Mouse (Mus musculus): ENCODE results near the gene Ppfia3. TPM values are rescaled to one million over a fixed set of nuclear protein-coding genes. Genes with fewer than 3 reads are reported as not detected.
A peak's percentile ranks its signal among the peaks of the same experiment; 100 is the strongest.

Ppfia3 gene
- total and polyA plus RNA-seq, 2 experiments from 2014 or later: 0.68 to 1.8 TPM

GRCm38 (mm10) chr7:45336319-45336718 lies 30.5 kb downstream of the Ppfia3 start:
- H3K4me1 ChIP-seq (ENCODE audit: control insufficient read depth, insufficient read depth): peaks cover 49% of the 10 kb centered on the region
- WGBS: 92% methylated on average over 4 of the region's 4 CpGs

DNA sequence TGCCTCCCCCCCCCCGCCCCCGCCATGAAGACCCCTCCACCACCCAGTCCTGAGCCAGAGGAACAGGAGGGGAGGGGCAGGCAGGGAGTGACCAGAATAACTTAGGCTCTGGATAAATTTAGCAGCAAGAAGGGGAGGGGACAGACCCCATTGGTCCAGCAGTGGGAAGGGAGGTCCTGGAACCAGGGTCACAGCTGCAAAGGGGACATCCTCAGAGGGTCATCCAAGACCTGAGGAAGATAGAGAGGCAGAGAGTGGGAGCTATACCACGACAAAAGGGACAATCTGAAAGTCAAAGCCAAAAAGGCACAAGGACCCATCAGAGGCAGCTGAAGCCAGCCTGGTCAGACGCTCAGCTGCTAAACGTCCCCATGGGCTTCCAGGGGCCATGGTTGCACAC lies 31.8 kb downstream of the Ppfia3 start, which contains the start of gene Hrc:
Gene Hrc, plus strand, starts transcription at position 235 of the 400 bp plus-strand sequence.
- Histone ChIP-seq H3K9me3 (replicated peaks; ENCODE audit: control insufficient read depth, low read length) (no peaks in the 10 kb centered on the region), H3K27me3 (ENCODE audit: control insufficient read depth, insufficient read depth, low read length) (no peaks in the 10 kb centered on the region; the same call in 1 of the 2 replicates), H3K4me1 (ENCODE audit: control insufficient read depth, insufficient read depth) (peaks cover 38% of the 10 kb centered on the region), H3K4me2 (ENCODE audit: low read depth, low read length) (peak within 1 kb of the TSS; percentile 81), H3K27ac (ENCODE audit: low read depth) (peak within 1 kb of the TSS; percentile 88), H3K9ac (replicated peaks; ENCODE audit: low read depth, low read length) (0 out of 2 replicates have a peak within 1 kb of the TSS, but pooled peaks have one; percentile 4), H3K36me3 (replicated peaks; ENCODE audit: control insufficient read depth, insufficient read depth, low read length) (no peaks in the 10 kb centered on the region), H3K4me3 (ENCODE audit: low read depth, low read length) (peak within 1 kb of the TSS; percentile 65; the same call in 1 of the 2 replicates)
- DNase-seq (ENCODE audit: low spot score) (peak; percentile 81), ATAC-seq (ENCODE audit: insufficient read depth, low read depth) (peak; percentile 63)
- 10% methylated on average over 5 of the region's 5 CpGs for WGBS
- TF ChIP-seq EP300 (IDR thresholded peaks at IDR 0.05; ENCODE audit: low read depth) (no peak), CTCF (IDR thresholded peaks at IDR 0.05; ENCODE audit: low read depth) (no peak)

More at GRCm38 (mm10) chr7:45336319-45336718, 30.5 kb downstream of the Ppfia3 start:
- no peaks in the 10 kb centered on the region; the same call in 1 of the 2 replicates for H3K27me3 ChIP-seq (ENCODE audit: control insufficient read depth, insufficient read depth, low read length)
- H3K9ac ChIP-seq (replicated peaks; ENCODE audit: low read depth, low read length): no peak overlapping the region
- no peaks in the 10 kb centered on the region for H3K9me3 ChIP-seq (replicated peaks; ENCODE audit: control insufficient read depth, low read length)
- no peak overlapping the region for H3K27ac ChIP-seq (ENCODE audit: low read depth)
- TF ChIP-seq CTCF (IDR thresholded peaks at IDR 0.05; ENCODE audit: low read depth): no peak
- no peak for TF ChIP-seq EP300 (IDR thresholded peaks at IDR 0.05; ENCODE audit: low read depth)
- no peak for DNase-seq (ENCODE audit: low spot score)
- ATAC-seq (ENCODE audit: insufficient read depth, low read depth): no peak
- no peaks in the 10 kb centered on the region for H3K36me3 ChIP-seq (replicated peaks; ENCODE audit: control insufficient read depth, insufficient read depth, low read length)
- peak overlapping the region; percentile 94 for H3K4me2 ChIP-seq (ENCODE audit: low read depth, low read length)
- H3K4me3 ChIP-seq (ENCODE audit: low read depth, low read length): no peak overlapping the region

- DNase-seq (ENCODE audit: low spot score): peak; percentile 54
- WGBS: 24% methylated on average over 3 of the region's 3 CpGs
Measured at GRCm38 (mm10) chr7:45334605-45335004, 32.2 kb downstream of the Ppfia3 start.

DNA sequence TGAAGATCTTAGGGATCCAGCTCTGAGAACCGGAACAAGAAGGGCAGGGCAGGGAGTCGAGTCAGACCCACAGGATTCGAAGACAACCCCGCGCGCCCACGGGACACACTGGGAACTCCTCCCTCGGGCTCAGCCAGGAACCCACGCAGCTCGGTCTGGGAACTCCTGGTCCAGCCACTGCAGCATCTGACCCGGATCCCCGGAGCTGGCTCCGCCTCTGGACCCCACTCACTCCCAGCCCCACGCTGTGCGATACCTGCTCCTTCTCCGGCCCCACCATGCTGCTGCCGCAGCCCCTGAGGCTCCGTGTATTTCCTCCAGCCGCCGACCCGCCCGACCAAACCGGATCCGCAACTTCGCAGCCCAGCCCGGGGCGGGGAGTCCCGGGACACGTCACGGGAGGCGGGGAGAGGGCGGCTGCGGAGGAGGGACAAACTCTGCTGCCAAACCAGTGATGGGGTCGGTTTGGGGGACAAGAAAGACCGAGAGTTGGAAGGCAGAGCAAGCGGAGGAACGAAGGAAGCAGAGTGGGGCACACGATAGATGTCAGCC lies 33.3 kb downstream of the Ppfia3 start, which contains the start of gene Trpm4:
Gene Trpm4, minus strand, starts transcription at position 350 of the 552 bp plus-strand sequence.
- DNase-seq (ENCODE audit: low spot score) (peak; percentile 82), ATAC-seq (ENCODE audit: insufficient read depth, low read depth) (peak; percentile 74)
- Histone ChIP-seq H3K9ac (replicated peaks; ENCODE audit: low read depth, low read length) (peak within 1 kb of the TSS; percentile 63), H3K27me3 (ENCODE audit: control insufficient read depth, insufficient read depth, low read length) (no peaks in the 10 kb centered on the region), H3K36me3 (replicated peaks; ENCODE audit: control insufficient read depth, insufficient read depth, low read length) (no peaks in the 10 kb centered on the region), H3K27ac (ENCODE audit: low read depth) (peak within 1 kb of the TSS; percentile 88), H3K4me3 (ENCODE audit: low read depth, low read length) (peak within 1 kb of the TSS; percentile 65), H3K4me2 (ENCODE audit: low read depth, low read length) (peak within 1 kb of the TSS; percentile 81), H3K9me3 (replicated peaks; ENCODE audit: control insufficient read depth, low read length) (no peaks in the 10 kb centered on the region), H3K4me1 (ENCODE audit: control insufficient read depth, insufficient read depth) (peaks cover 22% of the 10 kb centered on the region)
- TF ChIP-seq EP300 (IDR thresholded peaks at IDR 0.05; ENCODE audit: low read depth) (no peak), CTCF (IDR thresholded peaks at IDR 0.05; ENCODE audit: low read depth) (no peak)
- 0% methylated on average over 38 of the region's 38 CpGs for WGBS

More at GRCm38 (mm10) chr7:45334605-45335004, 32.2 kb downstream of the Ppfia3 start:
- ATAC-seq (ENCODE audit: insufficient read depth, low read depth): peak; percentile 52
- TF ChIP-seq EP300 (IDR thresholded peaks at IDR 0.05; ENCODE audit: low read depth): peak; percentile 37; the same call in 1 of the 2 replicates
- TF ChIP-seq CTCF (IDR thresholded peaks at IDR 0.05; ENCODE audit: low read depth): no peak
- Histone ChIP-seq H3K27me3 (ENCODE audit: control insufficient read depth, insufficient read depth, low read length) (no peaks in the 10 kb centered on the region), H3K9me3 (replicated peaks; ENCODE audit: control insufficient read depth, low read length) (no peaks in the 10 kb centered on the region), H3K36me3 (replicated peaks; ENCODE audit: control insufficient read depth, insufficient read depth, low read length) (no peaks in the 10 kb centered on the region), H3K9ac (replicated peaks; ENCODE audit: low read depth, low read length) (0 out of 2 replicates have a peak overlapping the region, but pooled peaks have one; percentile 4), H3K4me1 (ENCODE audit: control insufficient read depth, insufficient read depth) (peaks cover 33% of the 10 kb centered on the region), H3K4me2 (ENCODE audit: low read depth, low read length) (peak overlapping the region; percentile 81), H3K27ac (ENCODE audit: low read depth) (peak overlapping the region; percentile 88), H3K4me3 (ENCODE audit: low read depth, low read length) (0 out of 2 replicates have a peak overlapping the region, but pooled peaks have one; percentile 65)

DNA sequence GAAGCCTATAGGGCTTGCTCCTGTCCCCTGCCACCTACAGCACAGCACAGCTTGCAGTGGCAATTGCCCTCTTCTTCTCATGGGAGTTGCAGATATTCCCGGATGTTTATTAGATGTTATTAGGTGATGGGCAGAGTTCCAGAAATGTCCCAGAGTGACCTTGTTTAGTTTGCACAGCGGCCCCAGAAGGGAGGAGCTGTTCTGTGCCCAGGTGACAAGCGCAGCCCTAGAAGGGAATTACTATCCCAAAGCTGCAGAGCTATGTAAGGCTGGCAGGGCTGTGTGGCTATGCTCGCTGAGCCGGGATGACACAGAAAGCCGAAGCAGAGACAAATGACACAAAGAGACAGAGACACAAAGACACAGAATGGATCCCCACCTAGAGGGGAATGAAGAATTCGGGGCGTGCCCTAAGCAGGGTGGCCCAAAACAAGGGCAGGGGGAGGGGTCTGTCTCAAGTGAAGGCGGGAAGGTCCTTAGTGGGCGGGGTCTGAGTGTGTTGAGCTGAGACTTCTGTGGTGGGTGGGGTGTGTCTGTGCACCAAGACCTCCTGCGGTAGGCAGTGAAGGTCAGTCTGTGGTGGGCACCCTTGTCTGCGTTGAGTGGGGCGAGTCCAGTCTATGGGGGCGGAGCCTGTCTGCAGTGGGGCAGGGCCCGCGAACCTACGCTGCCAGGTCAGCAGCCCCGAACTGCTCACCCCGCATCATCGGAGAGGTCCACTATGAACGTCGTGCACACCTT lies 34.0 kb downstream of the Ppfia3 start:
- peak overlapping the region; percentile 63 for H3K9ac ChIP-seq (replicated peaks; ENCODE audit: low read depth, low read length)
- H3K36me3 ChIP-seq (replicated peaks; ENCODE audit: control insufficient read depth, insufficient read depth, low read length): no peaks in the 10 kb centered on the region
- no peaks in the 10 kb centered on the region for H3K27me3 ChIP-seq (ENCODE audit: control insufficient read depth, insufficient read depth, low read length)
- H3K9me3 ChIP-seq (replicated peaks; ENCODE audit: control insufficient read depth, low read length): no peaks in the 10 kb centered on the region
- peak; percentile 29 for DNase-seq (ENCODE audit: low spot score)
- WGBS: 2% methylated on average over 22 of the region's 22 CpGs
- peak overlapping the region; percentile 65 for H3K4me3 ChIP-seq (ENCODE audit: low read depth, low read length)
- peak; percentile 8 for ATAC-seq (ENCODE audit: insufficient read depth, low read depth)
- peak overlapping the region; percentile 88 for H3K27ac ChIP-seq (ENCODE audit: low read depth)
- H3K4me2 ChIP-seq (ENCODE audit: low read depth, low read length): peak overlapping the region; percentile 81
- H3K4me1 ChIP-seq (ENCODE audit: control insufficient read depth, insufficient read depth): peaks cover 16% of the 10 kb centered on the region
- no peak for TF ChIP-seq CTCF (IDR thresholded peaks at IDR 0.05; ENCODE audit: low read depth)
- TF ChIP-seq EP300 (IDR thresholded peaks at IDR 0.05; ENCODE audit: low read depth): no peak

Measured in heart, postnatal 0 days (tissue).